Mouse (Mus musculus): Measurements from ENCODE around the gene N4bp2.
"Not testable (repeated sequence)": the region's sequence is repeated elsewhere in the genome, so short reads cannot be mapped to it uniquely, and the experiment has no call there.

The N4bp2 gene

DNA sequence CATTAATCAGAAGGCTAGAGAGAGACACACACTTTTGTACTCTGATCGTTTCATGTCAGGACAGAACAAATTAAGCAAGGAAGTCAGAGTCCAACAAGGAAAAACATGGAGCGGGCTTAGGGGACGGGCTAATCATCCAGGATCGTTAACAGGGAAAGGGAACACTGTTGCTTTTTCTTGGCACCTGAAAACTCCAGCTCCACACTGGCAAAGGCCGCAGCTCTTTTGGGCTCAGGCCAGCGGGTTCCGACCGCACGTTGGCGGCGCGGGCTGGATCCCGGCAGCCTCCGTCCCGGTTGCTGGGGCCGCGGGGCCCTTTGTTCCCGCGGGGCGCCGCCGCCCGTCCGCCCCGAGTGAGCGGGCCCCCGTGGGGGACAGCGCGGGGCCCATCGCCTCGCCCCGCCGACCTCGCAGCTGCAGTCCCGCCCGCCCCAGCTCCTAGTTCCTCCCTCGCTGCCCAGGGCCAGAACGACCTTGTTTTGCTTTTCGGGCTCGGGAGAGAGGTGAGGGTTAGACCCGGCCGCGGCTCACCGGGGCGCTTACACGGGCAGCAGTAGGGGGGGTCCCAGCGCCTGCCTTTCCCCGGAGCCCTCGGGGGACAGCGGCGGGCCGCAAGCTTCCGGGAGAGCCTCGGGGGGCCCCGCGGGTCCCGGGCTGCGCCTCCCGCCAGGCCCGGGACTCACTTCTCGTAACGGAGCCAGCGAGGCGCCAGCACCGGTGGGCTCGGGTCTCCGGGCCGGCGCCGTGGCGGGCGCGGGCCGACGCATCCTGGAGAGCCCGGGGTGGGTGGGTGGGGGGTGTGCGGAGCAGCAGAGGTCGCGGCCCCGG lies at the start of gene N4bp2:
Gene N4bp2, plus strand, starts transcription at position 434 of the 828 bp plus-strand sequence.
- peak; percentile 87 to 89 for DNase-seq

DNA sequence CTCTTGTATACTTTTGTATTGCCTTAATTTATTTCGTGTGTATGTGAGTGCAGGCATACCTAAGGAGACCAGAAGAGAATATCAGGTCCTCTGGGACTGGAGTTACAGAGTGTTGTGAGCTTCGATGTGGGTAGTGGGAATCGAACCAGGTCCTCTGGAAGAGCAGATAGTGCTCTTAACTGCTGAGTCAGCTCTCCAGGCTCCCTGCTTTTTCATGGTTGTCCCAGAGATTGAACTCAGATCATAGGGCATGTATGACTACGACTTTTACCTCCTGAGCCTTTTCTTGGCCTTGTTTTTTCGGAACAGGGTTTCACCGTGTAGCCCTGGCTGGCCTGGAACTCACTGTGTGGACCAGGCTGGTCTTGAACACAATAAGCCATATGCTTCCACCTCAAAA lies 48.2 kb upstream of the N4bp2 start:
- DNase-seq: no peak

DNA sequence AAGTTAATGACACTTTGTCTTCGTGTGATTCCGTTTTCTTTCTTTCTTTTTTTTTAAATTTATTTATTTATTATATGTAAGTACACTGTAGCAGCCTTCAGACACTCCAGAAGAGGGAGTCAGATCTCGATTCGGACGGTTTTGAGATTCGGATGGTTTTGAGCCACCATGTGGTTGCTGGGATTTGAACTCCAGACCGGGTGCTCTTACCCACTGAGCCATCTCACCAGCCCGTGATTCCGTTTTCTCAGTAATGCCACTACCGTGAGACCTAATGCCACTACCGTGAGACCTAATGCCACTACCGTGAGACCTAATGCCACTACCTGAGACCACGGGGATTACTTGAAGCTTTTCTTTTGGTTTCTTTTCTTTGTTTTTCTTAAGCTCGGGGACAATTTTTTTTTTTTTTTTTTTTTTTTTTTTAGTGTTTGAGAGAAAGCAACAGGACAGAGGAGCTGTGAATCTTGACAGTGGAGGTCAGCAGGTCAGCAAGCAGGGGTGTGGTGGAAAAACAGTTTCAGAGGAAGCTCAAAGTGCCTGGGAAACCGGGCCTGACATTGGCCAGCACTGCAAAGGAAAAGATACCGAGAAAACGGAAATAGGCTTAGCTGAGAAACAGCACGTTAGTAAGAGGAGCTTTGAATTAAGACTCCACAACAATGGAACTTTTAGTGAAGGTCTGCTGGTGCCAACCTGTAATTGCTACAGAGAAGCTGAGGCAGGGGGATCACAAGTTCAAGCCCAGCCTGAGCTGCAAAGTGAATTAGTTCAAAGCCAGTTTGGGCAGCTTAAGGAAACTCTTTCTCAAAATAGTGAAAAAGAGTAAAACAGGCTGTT lies 46.0 kb upstream of the N4bp2 start:
- DNase-seq: no peak

DNA sequence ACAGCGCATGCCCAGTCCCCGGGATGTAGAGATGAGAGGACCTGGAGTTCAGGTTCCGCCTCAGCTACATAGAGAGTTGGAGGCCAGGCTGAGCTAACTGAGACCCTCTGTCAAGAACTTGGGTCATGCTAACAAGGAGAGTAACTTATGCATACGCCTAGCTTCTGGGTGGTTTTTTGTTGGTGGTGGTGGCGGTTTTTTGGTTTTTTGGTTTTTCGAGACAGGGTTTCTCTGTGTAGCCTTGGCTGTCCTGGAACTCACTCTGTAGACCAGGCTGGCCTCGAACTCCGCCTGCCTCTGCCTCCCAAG lies 45.5 kb upstream of the N4bp2 start:
- not testable (repeated sequence) for DNase-seq

DNA sequence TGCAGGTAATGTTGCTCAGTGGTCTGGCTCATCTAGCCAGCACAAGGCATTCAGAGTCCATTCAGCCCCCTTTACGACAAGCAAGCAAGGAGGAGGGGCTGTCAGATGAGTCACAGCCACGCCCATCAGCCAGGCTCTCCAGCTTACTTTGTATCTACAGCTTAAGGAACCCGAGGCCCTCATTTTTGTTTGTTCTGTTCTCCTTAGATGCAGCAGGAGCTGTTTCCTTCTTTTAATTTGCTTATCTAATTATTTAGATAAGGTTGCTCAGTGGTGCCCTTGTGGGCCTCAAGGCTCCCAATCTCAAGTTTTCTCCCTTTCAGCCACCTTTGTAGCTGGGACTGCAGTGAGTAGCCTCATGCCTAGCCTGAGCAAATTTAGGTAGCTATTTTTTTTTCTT lies 45.0 kb upstream of the N4bp2 start:
- no peak for DNase-seq

DNA sequence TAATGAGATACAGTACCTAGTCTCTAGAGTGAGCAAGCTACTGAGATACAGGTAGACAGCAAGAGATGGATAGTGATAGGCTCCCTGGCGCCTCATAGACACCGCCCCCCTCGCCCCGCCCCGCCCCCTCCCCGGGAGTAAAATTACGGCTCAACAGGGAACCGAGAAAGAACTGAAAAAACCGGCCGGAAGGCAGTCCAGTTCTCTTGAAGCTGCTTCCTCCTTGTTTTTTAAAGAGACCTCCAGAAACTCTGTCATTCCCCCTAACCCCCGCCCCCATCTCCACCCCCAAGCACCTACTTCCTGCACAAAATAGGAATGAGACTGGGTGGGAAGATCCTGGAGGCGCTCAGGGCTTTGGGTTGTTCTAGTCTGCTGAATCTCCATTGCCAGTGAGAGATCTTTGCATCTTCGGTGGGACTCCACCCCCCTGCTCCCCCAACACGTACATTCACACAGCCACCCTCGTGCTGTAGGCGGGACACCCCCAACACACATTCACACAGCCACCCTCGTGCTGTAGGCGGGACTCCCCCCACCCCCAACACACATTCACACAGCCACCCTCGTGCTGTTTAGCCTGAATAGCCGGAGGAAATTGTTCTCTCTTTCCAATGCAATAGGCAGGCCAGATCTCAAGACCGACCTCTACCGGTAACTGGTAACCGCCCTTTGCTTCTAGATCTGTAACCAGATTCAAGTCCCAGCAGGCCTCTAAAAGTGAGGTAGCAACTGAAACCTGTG lies 38.8 kb upstream of the N4bp2 start:
- DNase-seq: peak; percentile 46 to 55

DNA sequence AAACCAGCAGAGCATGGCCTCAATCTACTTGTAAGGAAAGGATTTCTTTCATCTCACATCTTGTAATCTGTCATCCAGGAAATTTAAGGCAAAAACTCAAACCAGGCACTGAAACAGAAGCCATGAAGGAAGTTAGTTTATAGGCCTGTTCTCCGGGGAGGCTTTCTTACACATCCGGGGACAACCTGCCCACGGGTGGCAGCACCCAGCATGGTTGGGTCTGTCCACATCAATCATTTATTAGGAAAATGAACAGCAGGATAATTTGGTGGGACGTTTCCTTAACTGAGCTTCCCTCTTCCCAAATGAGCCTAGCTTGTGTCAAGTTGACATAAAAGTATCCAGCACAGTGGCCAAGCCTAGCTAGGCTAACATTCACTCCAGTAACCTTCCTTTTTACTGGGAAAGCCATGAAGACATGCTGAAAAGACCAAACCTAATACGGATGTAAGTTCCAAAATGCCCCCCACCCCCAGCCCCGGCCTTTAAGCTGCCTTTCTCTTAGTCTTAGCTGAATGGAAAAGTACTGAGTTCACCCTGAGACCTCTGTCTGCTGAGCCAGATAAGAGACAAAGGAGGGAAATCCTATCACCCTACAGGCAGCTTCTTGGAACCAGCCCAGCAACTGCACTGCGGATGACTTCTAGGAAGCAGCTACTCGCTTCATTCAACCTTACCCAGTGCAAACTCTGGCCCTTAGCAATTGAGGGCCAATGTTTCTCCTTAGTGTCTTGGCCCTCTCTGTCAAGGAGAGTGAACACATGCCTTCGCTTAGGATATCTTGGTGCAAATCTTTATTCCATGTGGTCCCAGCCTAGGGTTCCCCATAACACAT lies 31.9 kb upstream of the N4bp2 start:
- DNase-seq: no peak

DNA sequence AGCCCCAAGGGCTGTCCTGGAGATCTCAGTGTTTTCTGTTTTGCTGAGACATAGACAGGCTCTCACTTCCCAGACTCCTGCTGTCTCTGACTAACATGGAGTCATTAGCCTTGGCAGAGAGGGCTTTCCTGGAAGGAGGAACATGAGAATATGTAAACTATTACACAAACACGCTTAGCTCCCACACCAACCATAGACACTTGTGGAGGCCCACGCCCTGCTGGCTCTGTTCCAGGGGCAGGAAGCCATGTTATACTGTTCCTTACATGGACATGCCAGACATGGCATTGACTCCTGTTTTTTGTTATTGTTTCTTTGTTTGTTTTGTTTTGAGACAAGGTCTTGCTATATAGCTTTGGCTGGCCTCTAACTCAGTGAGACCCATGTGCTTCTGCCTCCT lies 27.7 kb upstream of the N4bp2 start:
- no peak for DNase-seq

DNA sequence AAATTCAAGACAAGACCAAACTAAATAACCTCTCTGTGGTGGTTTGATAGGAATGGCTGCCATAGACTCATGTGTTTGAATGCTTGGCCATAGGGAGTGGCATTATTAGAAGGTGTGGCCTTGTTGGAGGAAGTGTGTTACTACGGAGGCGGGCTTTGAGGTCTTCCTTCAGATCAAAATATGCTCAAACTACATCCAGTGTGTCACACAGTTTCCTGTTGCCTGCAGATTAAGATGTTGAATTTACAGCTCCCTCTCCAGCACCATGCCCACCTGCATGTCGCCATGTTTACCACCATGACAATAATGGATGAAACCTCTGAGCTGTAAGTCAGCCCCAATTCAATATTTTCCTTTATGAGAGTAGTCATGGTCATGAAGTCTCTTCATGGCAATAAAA lies 24.0 kb upstream of the N4bp2 start:
- no peak for DNase-seq

DNA sequence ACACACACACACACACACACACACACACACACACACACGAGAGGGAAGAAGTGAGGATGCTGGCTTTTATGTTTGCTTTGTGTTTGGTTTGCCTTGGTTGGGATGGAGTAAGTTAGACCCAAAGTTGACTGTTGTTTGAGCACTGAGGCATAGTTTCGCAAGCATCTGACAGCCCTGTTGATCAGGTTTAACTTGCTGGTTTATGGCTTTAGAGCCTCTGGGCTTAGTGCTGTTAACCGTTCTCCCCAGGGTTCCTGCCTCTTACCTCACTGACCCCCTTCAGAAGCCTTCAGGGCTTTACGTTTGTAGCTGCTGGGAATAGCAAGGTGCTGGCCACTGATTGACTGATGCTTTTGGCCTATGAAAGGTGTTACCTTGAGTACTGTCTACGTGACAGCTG lies 16.4 kb upstream of the N4bp2 start:
- DNase-seq: no peak

DNA sequence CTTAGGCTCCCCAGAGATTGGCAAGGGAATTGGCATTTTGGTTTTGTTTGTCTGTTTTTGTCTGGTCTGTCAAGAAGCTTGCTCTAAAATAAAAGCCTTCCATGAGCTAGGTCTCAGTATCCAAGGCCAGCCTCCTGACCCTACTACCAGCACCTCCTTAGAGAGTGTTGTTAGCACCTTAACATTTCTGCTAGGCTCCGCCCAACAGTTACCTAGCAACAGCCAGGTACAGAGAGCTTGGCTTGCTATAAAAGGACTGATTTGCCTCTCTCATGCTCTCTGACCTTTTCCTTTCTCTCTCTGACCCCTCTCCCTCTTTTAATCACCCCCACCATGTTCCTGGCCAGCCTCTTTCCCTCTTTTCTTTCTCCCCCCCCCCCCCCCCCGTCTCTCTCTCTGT lies 14.9 kb upstream of the N4bp2 start:
- DNase-seq: no peak

DNA sequence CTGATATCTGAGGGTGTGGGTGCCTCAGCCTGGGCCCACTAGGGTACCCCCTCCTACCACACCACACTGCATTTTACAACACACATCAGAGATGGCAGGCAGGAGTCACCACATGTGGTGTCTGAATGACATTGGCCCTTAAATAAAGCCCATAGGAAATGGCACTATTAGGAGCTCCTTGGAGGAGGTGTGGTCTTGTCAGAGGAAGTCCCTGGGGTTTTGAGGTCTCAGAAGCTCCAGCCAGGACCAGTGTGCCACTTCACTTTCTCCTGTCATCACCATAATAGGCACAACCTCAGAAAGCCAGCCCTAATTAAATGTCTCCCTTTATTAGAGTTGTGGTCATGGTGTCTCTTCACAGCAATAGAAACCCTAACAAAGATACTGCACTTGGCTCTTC lies 14.4 kb upstream of the N4bp2 start:
- DNase-seq: no peak

DNA sequence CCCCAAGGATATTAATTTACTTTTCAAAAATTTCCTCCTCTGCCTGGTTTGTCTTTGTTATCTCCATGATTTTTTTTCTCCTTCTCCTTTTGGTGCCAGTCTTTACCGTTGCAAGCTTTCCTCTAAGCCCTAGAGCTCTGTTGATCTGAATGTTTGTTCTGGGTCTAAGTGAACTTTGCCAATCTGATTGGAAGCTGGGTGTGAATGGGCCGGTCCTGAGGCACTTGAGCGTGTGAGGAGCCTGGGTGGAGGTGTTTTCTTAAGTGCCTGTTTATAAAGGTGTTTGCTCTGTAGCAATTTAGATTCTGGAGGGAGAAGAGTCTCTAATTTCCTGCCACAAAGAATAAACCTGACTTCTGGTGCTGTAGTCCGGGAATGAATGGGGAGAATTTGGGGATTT lies 11.3 kb upstream of the N4bp2 start:
- DNase-seq: no peak

DNA sequence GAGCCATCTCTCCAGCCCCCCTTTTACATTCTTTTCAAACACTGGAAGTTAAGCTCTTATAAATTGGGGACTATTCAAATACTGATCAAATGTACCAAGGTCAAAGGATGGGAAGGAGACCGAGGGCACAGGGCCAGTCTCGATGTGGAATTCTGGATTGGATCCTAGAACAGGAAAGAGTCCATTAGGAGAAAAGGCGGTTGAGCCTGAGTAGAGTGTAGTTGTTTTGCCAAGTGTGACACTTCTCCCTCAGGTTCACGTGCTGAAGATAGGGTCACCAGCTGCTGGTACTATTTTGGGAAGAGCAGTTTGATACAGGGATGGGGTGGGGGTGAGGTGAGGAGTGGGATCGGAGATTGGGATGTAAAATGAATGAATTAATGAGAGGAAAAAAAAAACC lies 7.5 kb upstream of the N4bp2 start:
- DNase-seq: no peak

DNA sequence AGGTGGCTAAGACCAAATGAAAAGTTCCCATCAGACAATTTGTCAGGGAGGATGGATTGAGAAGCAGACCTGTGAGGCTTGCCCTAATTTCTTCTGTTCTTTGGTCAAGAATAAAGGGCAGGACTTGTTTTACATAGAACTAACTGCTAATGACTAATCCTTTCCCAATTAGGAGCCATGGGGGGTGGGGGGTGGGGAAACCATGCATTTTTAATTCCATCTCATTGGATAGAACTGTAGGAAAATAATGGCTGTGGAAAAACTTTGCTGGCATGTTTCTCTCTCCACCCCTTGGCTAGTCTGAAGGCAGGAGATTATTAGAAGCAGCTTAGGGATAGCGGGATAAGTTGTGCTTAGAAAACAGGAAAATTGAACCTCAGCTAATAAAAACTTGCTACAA lies 6.2 kb upstream of the N4bp2 start:
- no peak for DNase-seq

DNA sequence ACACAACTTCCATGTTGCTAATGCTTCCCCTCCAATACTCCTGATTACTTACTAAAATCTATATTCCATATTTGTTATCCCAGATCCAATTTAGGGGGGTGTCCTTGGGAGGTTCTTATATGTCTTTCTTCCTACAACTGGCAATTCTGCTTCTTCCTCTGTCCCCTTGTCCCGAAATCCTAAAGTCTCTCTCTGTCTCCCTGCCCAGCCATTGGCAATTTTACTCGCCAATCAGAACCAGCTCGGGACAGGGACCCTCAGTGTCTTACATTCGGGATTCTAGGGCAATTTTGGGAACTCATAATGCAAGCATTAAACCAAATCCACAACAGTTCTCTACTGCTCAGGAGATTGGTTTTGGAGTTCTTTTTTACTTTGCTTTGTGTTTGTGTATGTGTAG lies 3.3 kb upstream of the N4bp2 start:
- DNase-seq: no peak

DNA sequence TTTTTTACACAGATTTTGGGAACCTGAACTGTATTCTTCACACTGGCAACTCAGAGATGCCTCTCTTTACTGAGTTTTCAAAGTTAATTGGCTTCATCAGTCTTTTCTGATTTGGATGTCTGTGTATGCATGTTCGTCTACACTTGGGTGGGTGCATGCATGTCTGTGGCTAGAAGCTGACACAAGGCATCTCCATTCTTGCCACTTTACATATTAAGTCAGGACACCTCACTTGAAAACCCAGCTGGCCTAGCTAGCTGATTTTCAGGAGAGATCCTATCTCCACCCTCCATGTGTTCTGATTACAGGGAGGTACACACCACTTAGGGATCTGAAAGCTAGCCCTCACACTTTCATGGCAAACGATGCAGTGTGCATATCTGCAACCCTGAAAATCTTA lies 2.7 kb upstream of the N4bp2 start:
- no peak for DNase-seq

DNA sequence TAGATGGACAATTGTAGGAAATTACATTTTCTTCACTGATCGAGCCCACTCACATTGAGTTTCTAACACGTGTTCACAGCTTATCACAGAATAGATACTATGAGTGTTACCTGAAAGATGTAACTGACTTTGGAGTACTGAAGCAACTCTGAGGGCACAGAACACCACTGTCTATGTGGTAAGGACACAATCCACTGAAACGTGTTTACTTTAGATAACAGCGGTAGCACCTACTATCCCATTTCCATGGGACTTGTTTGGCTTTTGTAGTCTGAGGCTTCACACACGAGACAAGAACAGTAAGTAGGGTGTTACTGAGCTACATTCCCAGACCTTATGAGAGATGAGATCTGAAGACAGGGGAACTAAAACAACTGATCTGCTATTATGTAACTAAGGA lies 2.3 kb upstream of the N4bp2 start:
- no peak for DNase-seq

DNA sequence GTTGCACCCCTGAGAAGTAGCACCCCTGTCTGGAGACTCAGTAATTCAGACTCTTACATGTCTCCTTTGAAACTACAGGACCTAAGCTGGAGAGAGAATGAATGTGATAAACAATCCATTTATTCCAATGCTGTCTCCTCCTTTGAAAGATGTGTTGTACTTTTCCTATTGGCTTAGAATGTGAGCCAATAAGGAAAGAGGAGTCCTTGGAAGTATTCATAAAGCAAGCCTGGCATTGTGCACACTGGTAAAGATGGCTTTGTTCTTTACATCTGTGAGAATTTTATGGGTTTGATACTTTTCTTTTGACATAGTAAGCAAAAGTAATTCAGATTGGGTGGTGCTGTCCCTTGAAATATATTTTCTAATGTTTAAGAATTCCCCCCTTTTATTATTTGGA lies 1.4 kb upstream of the N4bp2 start:
- no peak for DNase-seq

DNA sequence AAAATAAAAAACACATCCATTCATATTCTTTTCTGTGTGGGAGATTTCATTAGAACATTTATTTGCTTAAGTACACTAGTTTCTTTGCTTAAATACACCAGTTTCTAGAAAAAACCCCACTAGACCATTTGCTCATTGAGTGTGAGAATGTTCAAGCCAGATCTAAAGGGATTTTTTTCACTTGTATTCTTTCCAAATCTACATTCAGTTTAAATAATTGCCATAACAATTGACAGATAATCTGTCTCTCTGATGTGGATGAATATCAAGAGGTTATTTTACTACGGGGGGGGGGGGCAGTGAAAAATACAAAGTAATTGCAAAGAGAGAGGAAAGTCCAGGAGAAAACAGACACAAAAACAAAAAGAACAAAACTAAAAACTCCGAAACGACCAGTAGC lies 635 bp upstream of the N4bp2 start:
- DNase-seq: no peak

DNA sequence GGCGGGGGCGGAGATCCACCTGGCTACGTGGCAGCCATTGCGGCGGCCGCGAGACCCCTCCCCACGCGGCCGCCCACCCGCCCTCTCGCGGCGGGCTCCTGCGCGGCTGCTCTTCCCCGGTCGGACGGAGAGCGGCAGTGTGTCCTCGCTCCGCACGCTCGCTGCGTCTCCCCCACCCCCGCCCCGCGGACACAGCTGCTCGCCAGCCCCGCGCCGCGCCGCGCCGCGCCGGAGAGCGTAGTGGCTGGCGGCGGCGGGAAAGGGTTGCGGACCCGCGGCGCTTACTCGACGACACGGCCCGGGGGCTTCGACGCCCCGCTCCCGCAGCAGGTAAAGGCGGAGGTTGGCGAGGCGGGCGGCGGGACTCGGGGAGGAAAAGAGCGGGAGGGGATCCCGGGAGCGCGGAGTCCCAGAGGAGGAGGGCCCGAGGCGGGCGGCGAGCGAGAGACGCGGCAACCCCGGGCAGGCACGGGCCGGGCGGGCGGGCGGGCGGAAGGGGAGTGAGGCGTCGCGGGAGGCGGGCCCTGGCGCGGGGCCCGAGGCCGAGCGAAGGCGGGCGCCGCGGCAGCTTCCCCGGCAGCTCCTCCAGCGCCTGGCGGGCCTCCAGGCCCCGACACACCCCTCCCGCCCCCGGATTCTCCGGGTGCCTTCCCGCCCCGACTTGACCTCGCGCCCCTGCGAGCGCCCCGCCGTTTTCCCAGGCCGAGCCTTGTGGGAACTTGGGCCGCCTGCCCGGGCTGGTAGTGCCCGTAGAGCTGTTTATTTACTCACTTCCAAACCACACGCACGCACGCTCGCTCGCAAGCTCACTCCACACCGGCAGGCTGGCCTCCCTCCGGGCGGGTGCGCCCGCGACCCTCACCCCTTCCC lies 830 bp downstream of the N4bp2 start:
- DNase-seq: peak; percentile 78 to 87
